Mouse (Mus musculus) olfactory bulb, adult 2 months (tissue): ENCODE results near the gene Dock2.

ENCODE experiments used
- CTCF ChIP-seq: fragments of 200-500 bp; IDR thresholded peaks from 2 replicates; pipeline ENCODE4 v1.5.1; 2012; ENCODE audit warnings: low read depth, mild to moderate bottlenecking, low read length, moderate library complexity; ENCODE audit not compliant: insufficient read depth
- POLR2A ChIP-seq: fragments of 200-500 bp; IDR thresholded peaks from 2 replicates; pipeline ENCODE4 v1.6.1; 2012; ENCODE audit warnings: mild to moderate bottlenecking, low read depth, low read length, moderate library complexity; ENCODE audit not compliant: insufficient read depth

DNA sequence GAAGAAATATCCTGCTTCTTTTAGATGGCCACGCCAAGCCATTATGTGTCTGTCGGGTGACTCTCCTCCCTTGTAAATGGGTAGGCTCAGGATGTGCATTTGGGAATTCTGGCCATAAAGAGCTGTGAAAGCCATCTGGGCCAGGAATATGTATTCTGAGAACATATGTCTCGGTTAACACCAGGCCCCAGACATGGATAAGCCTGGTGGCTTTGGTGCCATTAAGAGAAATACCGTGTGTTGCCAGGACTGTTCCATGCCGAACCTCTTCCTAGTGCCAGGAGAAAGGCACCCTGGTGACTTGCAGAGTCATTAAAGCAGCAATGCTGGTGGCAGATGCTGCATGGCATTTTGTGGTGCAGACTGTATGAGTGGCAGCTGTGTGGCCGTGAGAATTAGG lies 406.0 kb downstream of the Dock2 start:
- no peak for TF ChIP-seq CTCF
- TF ChIP-seq POLR2A: no peak
